ENCODE assay signal across 28 mouse cellular contexts in the genomic region with DNA sequence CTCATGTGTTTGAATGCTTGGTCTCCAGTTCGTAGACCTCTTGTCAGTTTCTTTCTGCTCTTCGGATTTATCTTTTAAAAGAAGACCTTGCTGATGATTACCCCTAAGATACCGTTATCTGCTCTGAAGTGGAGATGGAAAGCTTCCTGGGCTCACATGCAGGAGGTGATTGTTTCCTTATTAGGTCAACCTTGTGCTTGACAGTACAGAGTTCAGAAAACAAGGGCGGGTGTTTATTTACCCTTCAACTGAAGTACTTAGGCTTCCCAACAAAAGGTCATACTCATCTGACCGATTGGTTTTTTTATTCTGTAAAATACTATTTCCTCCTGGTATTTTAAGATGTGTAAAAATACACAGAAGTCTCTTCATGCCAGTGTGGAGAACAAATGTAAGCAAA.
DNase-seq lines count a peak whose midpoint lies in the region; ATAC-seq and TF ChIP-seq lines count a peak whose summit lies in the region.
"Had no signal": no experiment of that assay in that cellular context is flagged by ENCODE, and none has a peak within 500 bp of the region (broad histone marks: within the 10 kb centered on the region; RNA-seq: fewer than 3 reads in every experiment).

No protein-coding gene starts in this region.

- H3K9ac ChIP-seq in intestine, embryonic 15.5 days: no peak overlapping the region
- H3K9ac ChIP-seq in intestine, postnatal 0 days (ENCODE audit: low read depth, low read length): no peak overlapping the region
- H3K9ac ChIP-seq: embryonic facial prominence, embryonic 13.5 days; embryonic facial prominence, embryonic 15.5 days; forebrain, embryonic 12.5 days had no signal

- 58% methylated on average over 5 of the region's 5 CpGs for WGBS in intestine, embryonic 15.5 days
- 30% methylated on average over 5 of the region's 5 CpGs for whole genome bisulfite sequencing in intestine, postnatal 0 days

- TF ChIP-seq CTCF in intestine, postnatal 0 days (IDR thresholded peaks at IDR 0.05; ENCODE audit: low read depth): no peak

- no peaks in the 10 kb centered on the region for H3K9me3 ChIP-seq in intestine, embryonic 15.5 days
- no peaks in the 10 kb centered on the region for H3K9me3 ChIP-seq in intestine, postnatal 0 days (ENCODE audit: control insufficient read depth)
- H3K9me3 ChIP-seq: embryonic facial prominence, embryonic 13.5 days; embryonic facial prominence, embryonic 15.5 days; forebrain, embryonic 10.5 days; forebrain, embryonic 12.5 days; G1E had no signal

- H3K27ac ChIP-seq in intestine, embryonic 15.5 days: no peak overlapping the region
- H3K27ac ChIP-seq in intestine, postnatal 0 days (ENCODE audit: low read depth, low read length): no peak overlapping the region
- H3K27ac ChIP-seq: embryonic facial prominence, embryonic 13.5 days; embryonic facial prominence, embryonic 15.5 days; forebrain, embryonic 10.5 days; forebrain, embryonic 12.5 days had no signal

- no peaks in the 10 kb centered on the region for H3K36me3 ChIP-seq in intestine, embryonic 15.5 days
- H3K36me3 ChIP-seq in intestine, postnatal 0 days (ENCODE audit: control insufficient read depth, insufficient read depth): no peaks in the 10 kb centered on the region; the same call in 1 of the 2 replicates
- H3K36me3 ChIP-seq: embryonic facial prominence, embryonic 15.5 days; forebrain, embryonic 10.5 days; forebrain, embryonic 12.5 days; G1E had no signal

- 0 out of 2 replicates have a peak, but pooled peaks have one; percentile 9 for ATAC-seq in intestine, embryonic 15.5 days
- 0 out of 2 replicates have a peak, but pooled peaks have one; percentile 43 for ATAC-seq in intestine, postnatal 0 days
- ATAC-seq: activated CD4-positive, CD25-positive, alpha-beta regulatory T cell, adult 4 months; CD4-positive, CD25-positive, alpha-beta regulatory T cell, adult 4 months; forebrain, embryonic 14.5 days; forebrain, embryonic 16.5 days; Patski had no signal

- no peaks in the 10 kb centered on the region for H3K27me3 ChIP-seq in intestine, embryonic 15.5 days (replicated peaks)
- no peaks in the 10 kb centered on the region for H3K27me3 ChIP-seq in intestine, postnatal 0 days (replicated peaks; ENCODE audit: control insufficient read depth, insufficient read depth, low read length)
- H3K27me3 ChIP-seq: CH12.LX; embryonic facial prominence, embryonic 13.5 days; embryonic facial prominence, embryonic 15.5 days; forebrain, embryonic 12.5 days had no signal

- no peaks in the 10 kb centered on the region for H3K4me1 ChIP-seq in intestine, embryonic 15.5 days (replicated peaks)
- H3K4me1 ChIP-seq in intestine, postnatal 0 days (replicated peaks; ENCODE audit: control insufficient read depth, insufficient read depth, low read length): no peaks in the 10 kb centered on the region
- H3K4me1 ChIP-seq: embryonic facial prominence, embryonic 13.5 days; embryonic facial prominence, embryonic 15.5 days; forebrain, embryonic 10.5 days; forebrain, embryonic 12.5 days had no signal

- DNase-seq in heart, adult 11 months: peak; percentile 30
- DNase-seq in heart, postnatal 4 days: no peak
- no peak for DNase-seq in thymus, postnatal 25 days
- DNase-seq: adrenal gland, adult 8-10 months; adrenal gland, postnatal 14 days; adrenal gland, postnatal 36 days; B cell, adult 2 months; cerebellum, adult 11 months; cerebellum, adult 18-20 months; cerebellum, adult 8-10 months; cerebellum, adult 9-11 months; cerebellum, postnatal 14 days; cerebellum, postnatal 36 days; embryo, embryonic 11 days had no signal

- no peak overlapping the region for H3K4me3 ChIP-seq in intestine, embryonic 15.5 days (replicated peaks)
- no peak overlapping the region for H3K4me3 ChIP-seq in intestine, postnatal 0 days (ENCODE audit: low read depth, low read length)
- H3K4me3 ChIP-seq: embryonic facial prominence, embryonic 13.5 days; embryonic facial prominence, embryonic 15.5 days; erythroblast, embryonic 14.5 days; forebrain, embryonic 10.5 days; forebrain, embryonic 12.5 days had no signal

- no peak overlapping the region for H3K4me2 ChIP-seq in intestine, embryonic 15.5 days (replicated peaks)
- H3K4me2 ChIP-seq in intestine, postnatal 0 days (replicated peaks; ENCODE audit: low read depth): no peak overlapping the region
- H3K4me2 ChIP-seq: embryonic facial prominence, embryonic 13.5 days; embryonic facial prominence, embryonic 15.5 days; forebrain, embryonic 12.5 days had no signal
